Mouse (Mus musculus) liver, postnatal 0 days (tissue): ENCODE data around the gene Mcl1.

Experiments used
- CTCF ChIP-seq: sonication (generic); IDR thresholded peaks from 2 replicates; pipeline ENCODE4 v1.5.1; 2016; ENCODE audit warnings: antibody characterized with exemption, low read depth
- EP300 ChIP-seq: IDR thresholded peaks from 2 replicates; pipeline ENCODE4 v1.6.1; 2016; ENCODE audit warnings: antibody characterized with exemption, low read depth, mild to moderate bottlenecking

DNA sequence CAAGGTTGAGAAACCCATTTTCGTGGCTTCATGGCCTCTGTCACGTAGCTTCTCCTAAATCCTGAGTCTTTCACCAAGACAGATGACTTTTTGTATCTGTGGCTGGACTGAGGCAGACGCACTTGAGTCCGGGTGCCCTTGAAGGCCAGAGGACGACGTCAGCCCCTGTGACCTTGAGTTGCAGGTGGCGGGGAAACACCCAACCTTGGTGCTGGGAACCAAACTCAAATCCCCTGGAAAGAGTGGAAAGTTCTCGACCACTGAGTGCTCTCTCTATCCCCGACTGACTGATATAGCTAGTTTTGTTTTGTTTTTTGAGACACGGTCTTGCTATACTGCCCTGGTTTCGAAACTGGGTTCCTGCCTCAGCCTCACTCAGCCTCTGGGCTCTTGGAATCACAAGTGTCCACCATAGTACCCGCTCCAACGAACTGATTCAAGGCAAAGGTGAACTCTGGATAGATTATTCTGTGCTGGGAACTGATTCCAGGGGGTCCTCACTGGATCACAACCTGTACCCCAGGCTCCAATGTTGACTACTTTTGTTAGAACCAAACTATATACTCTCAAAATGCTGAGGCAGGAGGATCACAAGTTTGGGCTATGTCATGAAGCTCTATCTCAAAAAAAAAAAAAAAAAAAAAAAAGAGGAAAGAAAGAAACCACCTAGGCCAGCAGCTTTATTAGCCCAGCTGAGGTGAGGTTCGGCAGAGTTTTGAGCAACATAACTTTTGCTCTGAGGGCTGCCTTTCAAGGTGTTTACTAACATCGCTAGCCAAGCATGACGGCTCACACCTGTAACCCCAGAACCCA is 7.0 kb upstream of the Mcl1 start:
- TF ChIP-seq CTCF (no peak), EP300 (no peak)
